ENCODE assay signal across 8 mouse cellular contexts in the genomic region with DNA sequence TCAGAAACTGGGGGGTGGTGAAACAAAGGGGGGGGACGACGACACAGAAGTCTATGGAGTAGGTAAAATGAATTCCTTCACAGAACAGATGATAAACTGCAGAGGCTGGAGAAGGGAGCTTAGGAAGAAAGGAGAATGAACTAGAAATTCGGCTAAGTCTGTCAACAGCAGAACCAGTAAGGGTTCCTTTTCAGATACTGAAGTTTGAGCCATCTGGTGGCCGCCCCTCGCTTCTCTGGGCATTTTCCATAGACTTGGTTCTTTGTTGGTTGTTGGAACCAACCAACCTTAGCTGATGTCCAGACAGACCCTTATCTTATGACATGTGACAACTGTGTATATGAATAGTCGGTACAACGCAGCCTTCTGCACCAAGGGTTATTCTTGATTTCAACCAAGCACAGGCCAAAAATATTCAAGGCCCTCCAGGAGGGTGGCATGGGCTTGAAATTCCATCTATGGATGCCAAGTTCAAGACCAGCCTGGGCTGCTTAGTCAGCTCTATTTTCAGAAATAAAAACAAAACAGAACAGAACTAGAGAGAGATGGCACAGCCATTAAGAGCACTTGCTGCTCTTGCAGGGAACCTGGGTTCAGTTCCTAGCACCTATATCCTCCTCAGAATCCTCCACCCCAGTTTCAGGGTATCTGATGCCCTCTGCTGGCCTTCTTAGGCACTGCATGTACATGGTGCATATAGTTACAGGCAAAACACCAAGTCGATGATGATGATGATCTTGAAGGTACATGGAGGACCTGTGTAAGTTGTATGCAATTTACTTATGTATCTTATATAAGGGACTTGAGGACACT. TPM values are rescaled to one million over a fixed set of nuclear protein-coding genes. Genes with fewer than 3 reads are reported as not detected.
DNase-seq lines count a peak whose midpoint lies in the region; ATAC-seq and TF ChIP-seq lines count a peak whose summit lies in the region.

No protein-coding gene starts in this region.

- H3K4me1 ChIP-seq in E14TG2a.4 (replicated peaks; ENCODE audit: low read depth, low read length), result peaks cover 81% of the 10 kb centered on the region
- H3K4me1 ChIP-seq in forebrain, embryonic 14.5 days (ENCODE audit: control insufficient read depth, insufficient read depth, low read length), result peaks cover 33% of the 10 kb centered on the region
- peaks cover 33% of the 10 kb centered on the region for H3K4me1 ChIP-seq in limb, embryonic 11.5 days (ENCODE audit: control insufficient read depth, insufficient read depth, low read length)
- H3K4me1 ChIP-seq in midbrain, embryonic 16.5 days (ENCODE audit: control insufficient read depth, insufficient read depth, low read length), result peaks cover 52% of the 10 kb centered on the region

- intact Hi-C loops in gastrocnemius, adult 2 months (cut with DNase I), result no loop called here
- intact Hi-C loops in left cerebral cortex, postnatal 10 days (cut with DNase I), result loop anchor here (5.0 kb wide), 1 partner anchor 129 kb away; no protein-coding TSS in a partner anchor

- WGBS in forebrain, embryonic 14.5 days, result 84% methylated on average over 8 of the region's 8 CpGs
- WGBS in limb, embryonic 11.5 days, result 90% methylated on average over 8 of the region's 8 CpGs
- WGBS in midbrain, embryonic 16.5 days, result 90% methylated on average over 8 of the region's 8 CpGs

- peak overlapping the region; percentile 96 for H3K27ac ChIP-seq in gastrocnemius, adult 2 months
- no peak overlapping the region for H3K27ac ChIP-seq in forebrain, embryonic 14.5 days (ENCODE audit: low read depth, low read length)
- no peak overlapping the region for H3K27ac ChIP-seq in limb, embryonic 11.5 days (replicated peaks; ENCODE audit: low read depth, low read length)
- H3K27ac ChIP-seq in midbrain, embryonic 16.5 days (ENCODE audit: low read length), result 0 out of 2 replicates have a peak overlapping the region, but pooled peaks have one; percentile 54

- ATAC-seq in forebrain, embryonic 14.5 days, result no peak
- no peak for ATAC-seq in limb, embryonic 11.5 days (ENCODE audit: insufficient number of reproducible peaks, low FRiP score, low TSS enrichment, low read depth)
- ATAC-seq in midbrain, embryonic 16.5 days, result no peak

- H3K9ac ChIP-seq in forebrain, embryonic 14.5 days (ENCODE audit: low read length), result peak overlapping the region; percentile 5; the same call in 1 of the 2 replicates
- H3K9ac ChIP-seq in limb, embryonic 11.5 days (ENCODE audit: low read length), result no peak overlapping the region
- peak overlapping the region; percentile 57; the same call in 1 of the 2 replicates for H3K9ac ChIP-seq in midbrain, embryonic 16.5 days (ENCODE audit: low read depth, low read length)

- peak; percentile 34 for DNase-seq in gastrocnemius, adult 2 months
- no peak for DNase-seq in gastrocnemius, adult 18-20 months (ENCODE audit: low spot score)
- no peak for DNase-seq in forebrain, embryonic 14.5 days (ENCODE audit: low spot score)
- DNase-seq in limb, embryonic 11.5 days (ENCODE audit: low spot score), result peak; percentile 56
- no peak for DNase-seq in layer of hippocampus, postnatal 25 days (ENCODE audit: extremely low spot score in 1 of 2, low spot score in 1 of 2)
- DNase-seq in left cerebral cortex, postnatal 10 days (ENCODE audit: extremely low spot score in 1 of 2, low spot score in 2 of 2), result no peak

- peak overlapping the region; percentile 92 for H3K4me2 ChIP-seq in forebrain, embryonic 14.5 days (ENCODE audit: low read length)
- no peak overlapping the region for H3K4me2 ChIP-seq in limb, embryonic 11.5 days (ENCODE audit: low read depth, severe bottlenecking)
- H3K4me2 ChIP-seq in midbrain, embryonic 16.5 days (ENCODE audit: low read length), result peak overlapping the region; percentile 95

- peaks cover 59% of the 10 kb centered on the region for H3K36me3 ChIP-seq in E14TG2a.4 (ENCODE audit: insufficient read depth, low read length)
- peaks cover 38% of the 10 kb centered on the region for H3K36me3 ChIP-seq in forebrain, embryonic 14.5 days (ENCODE audit: control insufficient read depth, insufficient read depth, low read length)
- H3K36me3 ChIP-seq in limb, embryonic 11.5 days (ENCODE audit: control insufficient read depth, insufficient read depth, low read length), result peaks cover 6% of the 10 kb centered on the region; the same call in 1 of the 2 replicates
- peaks cover 4% of the 10 kb centered on the region for H3K36me3 ChIP-seq in midbrain, embryonic 16.5 days (ENCODE audit: control insufficient read depth, insufficient read depth, low read length)

- no peaks in the 10 kb centered on the region for H3K9me3 ChIP-seq in E14TG2a.4 (ENCODE audit: low read length)
- H3K9me3 ChIP-seq in forebrain, embryonic 14.5 days (replicated peaks; ENCODE audit: control insufficient read depth, low read length), result peaks cover 4% of the 10 kb centered on the region; the same call in 1 of the 2 replicates
- peaks cover 3% of the 10 kb centered on the region; the same call in 1 of the 2 replicates for H3K9me3 ChIP-seq in limb, embryonic 11.5 days (ENCODE audit: control insufficient read depth, low read length)
- no peaks in the 10 kb centered on the region; the same call in 1 of the 2 replicates for H3K9me3 ChIP-seq in midbrain, embryonic 16.5 days (replicated peaks; ENCODE audit: control insufficient read depth, low read length, poor library complexity, severe bottlenecking)

- peak overlapping the region; percentile 78 for H3K4me3 ChIP-seq in gastrocnemius, adult 2 months
- H3K4me3 ChIP-seq in E14TG2a.4 (replicated peaks; ENCODE audit: low read length), result peak overlapping the region; percentile 88
- no peak overlapping the region for H3K4me3 ChIP-seq in forebrain, embryonic 14.5 days (ENCODE audit: low read depth, low read length)
- H3K4me3 ChIP-seq in limb, embryonic 11.5 days (ENCODE audit: low read depth, low read length), result peak overlapping the region; percentile 24; the same call in 1 of the 2 replicates
- H3K4me3 ChIP-seq in midbrain, embryonic 16.5 days (ENCODE audit: low read depth, low read length), result peak overlapping the region; percentile 74; the same call in 1 of the 2 replicates

- H3K27me3 ChIP-seq in E14TG2a.4 (ENCODE audit: insufficient read depth, low read length), result peaks cover 11% of the 10 kb centered on the region
- H3K27me3 ChIP-seq in forebrain, embryonic 14.5 days (replicated peaks; ENCODE audit: control insufficient read depth, insufficient read depth, low read length), result no peaks in the 10 kb centered on the region
- no peaks in the 10 kb centered on the region for H3K27me3 ChIP-seq in limb, embryonic 11.5 days (ENCODE audit: control insufficient read depth, insufficient read depth, low read length)
- no peaks in the 10 kb centered on the region for H3K27me3 ChIP-seq in midbrain, embryonic 16.5 days (ENCODE audit: control insufficient read depth, insufficient read depth, low read depth, low read length)

- TF ChIP-seq CTCF in gastrocnemius, adult 2 months (IDR thresholded peaks at IDR 0.05), result peak; percentile 62
- TF ChIP-seq CTCF in E14TG2a.4 (conservative IDR thresholded peaks at IDR 0.05; ENCODE audit: low read length), result peak; percentile 85

RNA-seq across cellular contexts. Expression of gene Ppp1r18, which starts 5.7 kb away (rescaled TPM):
- total RNA-seq in gastrocnemius, adult 2 months (2021), result 1 to 10 TPM; 3.9 to 7.9 TPM
- total RNA-seq in gastrocnemius, adult 18-20 months (2021), result 1 to 10 TPM; 4.1 to 5.8 TPM
- polyA plus RNA-seq in forebrain, embryonic 14.5 days (2014; fragmentation: Nextera tagmentation; extraction: Ambion mirVana), result 21.2 and 22.0 TPM in 2 replicates
- 22.9 and 25.6 TPM in 2 replicates for polyA plus RNA-seq in limb, embryonic 11.5 days (2014; fragmentation: Nextera tagmentation; extraction: Ambion mirVana)
- polyA plus RNA-seq in midbrain, embryonic 16.5 days (2015; fragmentation: Nextera tagmentation; extraction: Ambion mirVana), result 18.4 and 18.8 TPM in 2 replicates
- 10 to 100 TPM in 1 of 2 experiments, 1 to 10 TPM in 1; 9.5 to 10.5 TPM for total RNA-seq in layer of hippocampus, postnatal 25 days (2021)
- total RNA-seq in left cerebral cortex, postnatal 10 days (2021), result 10 to 100 TPM; 20.6 to 23.6 TPM

RNA-seq across cellular contexts. Expression of gene Dhx16, which starts 8.5 kb away (rescaled TPM):
- 10 to 100 TPM; 13.2 to 16.2 TPM for total RNA-seq in gastrocnemius, adult 2 months (2021)
- 10 to 100 TPM; 11.7 to 14.1 TPM for total RNA-seq in gastrocnemius, adult 18-20 months (2021)
- polyA plus RNA-seq in forebrain, embryonic 14.5 days (2014; fragmentation: Nextera tagmentation; extraction: Ambion mirVana), result 29.3 and 31.8 TPM in 2 replicates
- 46.5 and 51.2 TPM in 2 replicates for polyA plus RNA-seq in limb, embryonic 11.5 days (2014; fragmentation: Nextera tagmentation; extraction: Ambion mirVana)
- polyA plus RNA-seq in midbrain, embryonic 16.5 days (2015; fragmentation: Nextera tagmentation; extraction: Ambion mirVana), result 28.4 and 30.5 TPM in 2 replicates
- 10 to 100 TPM; 25.5 to 29.9 TPM for total RNA-seq in layer of hippocampus, postnatal 25 days (2021)
- 10 to 100 TPM; 29.1 to 31.0 TPM for total RNA-seq in left cerebral cortex, postnatal 10 days (2021)

RNA-seq across cellular contexts. Expression of gene Nrm, which starts 10.0 kb away (rescaled TPM):
- under 1 TPM; 0.82 to 0.86 TPM for total RNA-seq in gastrocnemius, adult 2 months (2021)
- total RNA-seq in gastrocnemius, adult 18-20 months (2021), result 1 to 10 TPM in 1 of 2 experiments, under 1 TPM in 1; 0.68 to 1.5 TPM
- 23.9 and 29.6 TPM in 2 replicates for polyA plus RNA-seq in forebrain, embryonic 14.5 days (2014; fragmentation: Nextera tagmentation; extraction: Ambion mirVana)
- 55.6 and 56.4 TPM in 2 replicates for polyA plus RNA-seq in limb, embryonic 11.5 days (2014; fragmentation: Nextera tagmentation; extraction: Ambion mirVana)
- 13.5 and 14.6 TPM in 2 replicates for polyA plus RNA-seq in midbrain, embryonic 16.5 days (2015; fragmentation: Nextera tagmentation; extraction: Ambion mirVana)
- total RNA-seq in layer of hippocampus, postnatal 25 days (2021), result 1 to 10 TPM; 2.1 to 3.5 TPM
- total RNA-seq in left cerebral cortex, postnatal 10 days (2021), result 10 to 100 TPM in 1 of 2 experiments, 1 to 10 TPM in 1; 6.0 to 11.8 TPM

RNA-seq across cellular contexts. Expression of gene 2310061I04Rik, which starts 26.1 kb away (rescaled TPM):
- total RNA-seq in gastrocnemius, adult 2 months (2021), result 10 to 100 TPM; 73.0 to 78.4 TPM
- 10 to 100 TPM; 78.6 to 79.3 TPM for total RNA-seq in gastrocnemius, adult 18-20 months (2021)
- polyA plus RNA-seq in forebrain, embryonic 14.5 days (2014; fragmentation: Nextera tagmentation; extraction: Ambion mirVana), result 30.4 and 34.3 TPM in 2 replicates
- polyA plus RNA-seq in limb, embryonic 11.5 days (2014; fragmentation: Nextera tagmentation; extraction: Ambion mirVana), result 21.3 and 23.2 TPM in 2 replicates
- polyA plus RNA-seq in midbrain, embryonic 16.5 days (2015; fragmentation: Nextera tagmentation; extraction: Ambion mirVana), result 63.9 and 76.4 TPM in 2 replicates
- total RNA-seq in layer of hippocampus, postnatal 25 days (2021), result 10 to 100 TPM; 59.1 to 65.6 TPM
- total RNA-seq in left cerebral cortex, postnatal 10 days (2021), result 10 to 100 TPM; 61.5 to 72.4 TPM

RNA-seq across cellular contexts. Expression of gene Mdc1, which starts 29.8 kb away (rescaled TPM):
- 1 to 10 TPM; 3.6 to 4.4 TPM for total RNA-seq in gastrocnemius, adult 2 months (2021)
- total RNA-seq in gastrocnemius, adult 18-20 months (2021), result 1 to 10 TPM; 4.2 to 6.7 TPM
- polyA plus RNA-seq in forebrain, embryonic 14.5 days (2014; fragmentation: Nextera tagmentation; extraction: Ambion mirVana), result 12.2 and 14.4 TPM in 2 replicates
- polyA plus RNA-seq in limb, embryonic 11.5 days (2014; fragmentation: Nextera tagmentation; extraction: Ambion mirVana), result 20.7 and 23.5 TPM in 2 replicates
- 8.6 and 10.3 TPM in 2 replicates for polyA plus RNA-seq in midbrain, embryonic 16.5 days (2015; fragmentation: Nextera tagmentation; extraction: Ambion mirVana)
- 10 to 100 TPM; 12.1 to 16.5 TPM for total RNA-seq in layer of hippocampus, postnatal 25 days (2021)
- 10 to 100 TPM; 12.5 to 19.1 TPM for total RNA-seq in left cerebral cortex, postnatal 10 days (2021)

Comparison
In these comparisons a context has a peak if more than half of its experiments do, and no peak if none do; other contexts are left out.
1. DNase-seq: peak in gastrocnemius, adult 2 months (single experiment) and limb, embryonic 11.5 days (single experiment); none in gastrocnemius, adult 18-20 months (single experiment), forebrain, embryonic 14.5 days (single experiment), layer of hippocampus, postnatal 25 days (0 of 2) and left cerebral cortex, postnatal 10 days (0 of 2).
2. H3K27ac ChIP-seq: peak in gastrocnemius, adult 2 months (single experiment) and midbrain, embryonic 16.5 days (single experiment); none in forebrain, embryonic 14.5 days (single experiment) and limb, embryonic 11.5 days (single experiment).